15 mouse cellular contexts compared by ENCODE assay signal in genomic region chr4:100973641-100974454, GRCm38 (mm10). TPM values are rescaled to one million over a fixed set of nuclear protein-coding genes. Genes with fewer than 3 reads are reported as not detected.
DNase-seq lines count a peak whose midpoint lies in the region; ATAC-seq and TF ChIP-seq lines count a peak whose summit lies in the region.
"Had no signal": no experiment of that assay in that cellular context is flagged by ENCODE, and none has a peak within 500 bp of the region (broad histone marks: within the 10 kb centered on the region; RNA-seq: fewer than 3 reads in every experiment).

No protein-coding gene starts in this region.

- H3K9ac ChIP-seq in forebrain, embryonic 15.5 days (replicated peaks): no peak overlapping the region
- H3K9ac ChIP-seq in midbrain, embryonic 12.5 days (replicated peaks): no peak overlapping the region
- H3K9ac ChIP-seq: lung, embryonic 14.5 days had no signal

- TF ChIP-seq CTCF in layer of hippocampus, adult 2 months (conservative IDR thresholded peaks at IDR 0.05): no peak

- no peaks in the 10 kb centered on the region for H3K36me3 ChIP-seq in forebrain, embryonic 15.5 days
- peaks cover 62% of the 10 kb centered on the region for H3K36me3 ChIP-seq in midbrain, embryonic 12.5 days

- peak; percentile 8 for DNase-seq in Muller cell, postnatal 12 days (ENCODE audit: inconsistent ontology term)
- peak; percentile 64 for DNase-seq in embryo, embryonic 10 days (ENCODE audit: low spot score)
- no peak for DNase-seq in urinary bladder, postnatal 14 days (ENCODE audit: low spot score)
- DNase-seq in layer of hippocampus, adult 2 months (ENCODE audit: low spot score in 2 of 2): no peak
- DNase-seq in layer of hippocampus, postnatal 25 days (ENCODE audit: extremely low spot score in 1 of 2, low spot score in 1 of 2): no peak
- DNase-seq: heart, adult 11 months; kidney, postnatal 10 days; lung, embryonic 14.5 days; right cerebral cortex, postnatal 25 days had no signal

- H3K4me2 ChIP-seq in forebrain, embryonic 15.5 days (replicated peaks): no peak overlapping the region
- H3K4me2 ChIP-seq in midbrain, embryonic 12.5 days (replicated peaks): peak overlapping the region; percentile 22
- H3K4me2 ChIP-seq: lung, embryonic 14.5 days had no signal

- H3K27ac ChIP-seq in forebrain, embryonic 15.5 days (replicated peaks): peak overlapping the region; percentile 55
- H3K27ac ChIP-seq in midbrain, embryonic 12.5 days (replicated peaks): peak overlapping the region; percentile 93
- H3K27ac ChIP-seq in layer of hippocampus, adult 2 months: no peak overlapping the region

- H3K27me3 ChIP-seq in forebrain, embryonic 15.5 days: no peaks in the 10 kb centered on the region
- no peaks in the 10 kb centered on the region for H3K27me3 ChIP-seq in midbrain, embryonic 12.5 days

- peaks cover 12% of the 10 kb centered on the region for H3K4me1 ChIP-seq in forebrain, embryonic 15.5 days
- H3K4me1 ChIP-seq in midbrain, embryonic 12.5 days: peaks cover 22% of the 10 kb centered on the region

- WGBS in forebrain, embryonic 15.5 days: 14% methylated on average over 16 of the region's 16 CpGs
- 14% methylated on average over 16 of the region's 16 CpGs for WGBS in midbrain, embryonic 12.5 days

- no peaks in the 10 kb centered on the region for H3K9me3 ChIP-seq in forebrain, embryonic 15.5 days
- H3K9me3 ChIP-seq in midbrain, embryonic 12.5 days: no peaks in the 10 kb centered on the region

- ATAC-seq in forebrain, embryonic 15.5 days (replicated peaks): peak; percentile 63
- peak; percentile 89 for ATAC-seq in midbrain, embryonic 12.5 days (ENCODE audit: low FRiP score, low read depth)
- ATAC-seq in granulocyte monocyte progenitor cell, adult 5-6 weeks (replicated peaks; ENCODE audit: poor library complexity, severe bottlenecking): no peak

- H3K4me3 ChIP-seq in forebrain, embryonic 15.5 days: no peak overlapping the region
- H3K4me3 ChIP-seq in midbrain, embryonic 12.5 days: no peak overlapping the region
- H3K4me3 ChIP-seq in layer of hippocampus, adult 2 months: no peak overlapping the region

RNA-seq across cellular contexts. Expression of gene Gm10577, which starts 46.6 kb away (rescaled TPM):
- not detected in 2 replicates for polyA plus RNA-seq in forebrain, embryonic 15.5 days (2015; fragmentation: Nextera tagmentation; extraction: Ambion mirVana)
- not detected in 2 replicates for polyA plus RNA-seq in midbrain, embryonic 12.5 days (2016; fragmentation: Nextera tagmentation; extraction: Ambion mirVana)
- total RNA-seq in layer of hippocampus, adult 2 months (2021): not detected
- not detected for total RNA-seq in layer of hippocampus, postnatal 25 days (2021)
- not detected in 2 replicates for total RNA-seq in granulocyte monocyte progenitor cell, adult 5-6 weeks (2014; fragmentation: Nextera tagmentation)
- total RNA-seq in granulocyte monocyte progenitor cell, adult 5-6 weeks (2017): not detected in 2 replicates
- total RNA-seq: heart, postnatal 25 days had no signal
- polyA plus RNA-seq: limb, embryonic 11.5 days; lung, embryonic 14.5 days; stomach, embryonic 16.5 days had no signal

Comparison
In these comparisons a context has a peak if more than half of its experiments do, and no peak if none do; other contexts are left out.
1. DNase-seq: peak in Muller cell, postnatal 12 days (single experiment) and embryo, embryonic 10 days (single experiment); none in urinary bladder, postnatal 14 days (single experiment), layer of hippocampus, adult 2 months (0 of 2) and layer of hippocampus, postnatal 25 days (0 of 2).